Mouse (Mus musculus): ENCODE measurements at regions not wholly inside any gene's neighbourhood (a gene's known extent, or its start where the extent isn't known, plus 50 kb on each side); places are given as distances from the start of the nearest gene placed in this dataset.
A peak's percentile ranks its signal among the peaks of the same experiment; 100 is the strongest.

GRCm38 (mm10) chr5:46578540-46579173, 721.2 kb upstream of the Lcorl start:
- no peak overlapping the region for H3K27ac ChIP-seq (ENCODE audit: low read depth, low read length)
- no peak overlapping the region for H3K9ac ChIP-seq (ENCODE audit: low read depth, low read length)
- no peaks in the 10 kb centered on the region for H3K36me3 ChIP-seq (ENCODE audit: control insufficient read depth, insufficient read depth, low read length)
- DNase-seq (ENCODE audit: low spot score) (no peak), ATAC-seq (ENCODE audit: low FRiP score) (no peak)
- no peaks in the 10 kb centered on the region for H3K9me3 ChIP-seq (ENCODE audit: control insufficient read depth, low read length)
- no peaks in the 10 kb centered on the region for H3K4me1 ChIP-seq (replicated peaks; ENCODE audit: control insufficient read depth, insufficient read depth, low read length)
- no peak overlapping the region for H3K4me3 ChIP-seq (ENCODE audit: low read depth, low read length)
- H3K27me3 ChIP-seq (ENCODE audit: control insufficient read depth, insufficient read depth, low read length), result no peaks in the 10 kb centered on the region
- H3K4me2 ChIP-seq (replicated peaks; ENCODE audit: low read depth, low read length), result no peak overlapping the region

GRCm38 (mm10) chr5:46573869-46574268, 716.5 kb upstream of the Lcorl start:
- Histone ChIP-seq H3K36me3 (ENCODE audit: control insufficient read depth, insufficient read depth, low read length) (no peaks in the 10 kb centered on the region), H3K4me2 (replicated peaks; ENCODE audit: low read depth, low read length) (no peak overlapping the region), H3K27me3 (ENCODE audit: control insufficient read depth, insufficient read depth, low read length) (no peaks in the 10 kb centered on the region), H3K27ac (ENCODE audit: low read depth, low read length) (no peak overlapping the region), H3K9me3 (ENCODE audit: control insufficient read depth, low read length) (no peaks in the 10 kb centered on the region), H3K4me1 (replicated peaks; ENCODE audit: control insufficient read depth, insufficient read depth, low read length) (no peaks in the 10 kb centered on the region), H3K9ac (ENCODE audit: low read depth, low read length) (no peak overlapping the region), H3K4me3 (ENCODE audit: low read depth, low read length) (no peak overlapping the region)
- WGBS, result 62% methylated on average over 1 of the region's 1 CpGs
- DNase-seq (ENCODE audit: low spot score) (no peak), ATAC-seq (ENCODE audit: low FRiP score) (no peak)

GRCm38 (mm10) chr5:46573280-46573670, 715.9 kb upstream of the Lcorl start:
- Histone ChIP-seq H3K27me3 (ENCODE audit: control insufficient read depth, insufficient read depth, low read length) (no peaks in the 10 kb centered on the region), H3K27ac (ENCODE audit: low read depth, low read length) (no peak overlapping the region), H3K36me3 (ENCODE audit: control insufficient read depth, insufficient read depth, low read length) (no peaks in the 10 kb centered on the region), H3K4me3 (ENCODE audit: low read depth, low read length) (no peak overlapping the region), H3K4me2 (replicated peaks; ENCODE audit: low read depth, low read length) (no peak overlapping the region), H3K9ac (ENCODE audit: low read depth, low read length) (no peak overlapping the region), H3K9me3 (ENCODE audit: control insufficient read depth, low read length) (no peaks in the 10 kb centered on the region), H3K4me1 (replicated peaks; ENCODE audit: control insufficient read depth, insufficient read depth, low read length) (no peaks in the 10 kb centered on the region)
- DNase-seq (ENCODE audit: low spot score) (peak; percentile 6), ATAC-seq (ENCODE audit: low FRiP score) (no peak)
- 62% methylated on average over 7 of the region's 7 CpGs for WGBS

- ATAC-seq (ENCODE audit: low FRiP score) (no peak), DNase-seq (ENCODE audit: low spot score) (no peak)
- no peaks in the 10 kb centered on the region for H3K27me3 ChIP-seq (ENCODE audit: control insufficient read depth, insufficient read depth, low read length)
- H3K4me1 ChIP-seq (replicated peaks; ENCODE audit: control insufficient read depth, insufficient read depth, low read length), result no peaks in the 10 kb centered on the region
- no peak overlapping the region for H3K27ac ChIP-seq (ENCODE audit: low read depth, low read length)
- no peak overlapping the region for H3K9ac ChIP-seq (ENCODE audit: low read depth, low read length)
- H3K9me3 ChIP-seq (ENCODE audit: control insufficient read depth, low read length), result no peaks in the 10 kb centered on the region
- 82% methylated on average over 3 of the region's 3 CpGs for WGBS
- H3K36me3 ChIP-seq (ENCODE audit: control insufficient read depth, insufficient read depth, low read length), result no peaks in the 10 kb centered on the region
- H3K4me2 ChIP-seq (replicated peaks; ENCODE audit: low read depth, low read length), result no peak overlapping the region
- H3K4me3 ChIP-seq (ENCODE audit: low read depth, low read length), result no peak overlapping the region
These were observed 699.4 kb upstream of the Lcorl start for GRCm38 (mm10) chr5:46556691-46557265.

GRCm38 (mm10) chr5:46541333-46542324, 684.2 kb upstream of the Lcorl start:
- H3K4me3 ChIP-seq (ENCODE audit: low read depth, low read length), result no peak overlapping the region
- no peak overlapping the region for H3K27ac ChIP-seq (ENCODE audit: low read depth, low read length)
- no peaks in the 10 kb centered on the region for H3K36me3 ChIP-seq (ENCODE audit: control insufficient read depth, insufficient read depth, low read length)
- no peaks in the 10 kb centered on the region for H3K4me1 ChIP-seq (replicated peaks; ENCODE audit: control insufficient read depth, insufficient read depth, low read length)
- no peak for DNase-seq (ENCODE audit: low spot score)
- H3K9me3 ChIP-seq (ENCODE audit: control insufficient read depth, low read length), result no peaks in the 10 kb centered on the region
- H3K9ac ChIP-seq (ENCODE audit: low read depth, low read length), result no peak overlapping the region
- no peak for ATAC-seq (ENCODE audit: low FRiP score)
- no peaks in the 10 kb centered on the region for H3K27me3 ChIP-seq (ENCODE audit: control insufficient read depth, insufficient read depth, low read length)
- WGBS, result 66% methylated on average over 9 of the region's 9 CpGs
- no peak overlapping the region for H3K4me2 ChIP-seq (replicated peaks; ENCODE audit: low read depth, low read length)

All from hindbrain, embryonic 11.5 days (tissue).